Mouse (Mus musculus) intestine, embryonic 14.5 days (tissue): Measurements from ENCODE around the gene Cadps2. TPM values are rescaled to one million over a fixed set of nuclear protein-coding genes. Genes with fewer than 3 reads are reported as not detected.
A peak's percentile ranks its signal among the peaks of the same experiment; 100 is the strongest.

Source experiments
- ATAC-seq: fragments of 200-750 bp; cut with Nextera tagmentation; replicated peaks from 2 replicates; pipeline ENCODE4 v1.8.0; 2017; ENCODE audit warnings: low read depth, moderate number of reproducible peaks, moderate TSS enrichment, moderate library complexity; ENCODE audit not compliant: low FRiP score, low TSS enrichment
- DNase-seq: peaks from one replicate; pipeline ENCODE4 v3.0.0-alpha.2; 2018; ENCODE audit warnings: low spot score
- H3K27ac ChIP-seq: fragments of 300-500 bp; sonication (generic); 2 replicates; pipeline ENCODE4 v1.5.1; 2014; ENCODE audit warnings: low read depth, mild to moderate bottlenecking, control low read depth
- H3K27me3 ChIP-seq: fragments of 300-500 bp; sonication (generic); replicated peaks from 2 replicates; pipeline ENCODE4 v1.6.1; 2014; ENCODE audit warnings: low read length, control low read depth; ENCODE audit not compliant: control insufficient read depth, insufficient read depth
- H3K36me3 ChIP-seq: fragments of 300-500 bp; sonication (generic); 2 replicates; pipeline ENCODE4 v1.6.1; 2014; ENCODE audit warnings: low read length, control low read depth; ENCODE audit not compliant: control insufficient read depth, insufficient read depth
- H3K4me1 ChIP-seq: fragments of 300-500 bp; sonication (generic); replicated peaks from 2 replicates; pipeline ENCODE4 v1.6.1; 2014; ENCODE audit warnings: low read length, control low read depth, mixed read lengths; ENCODE audit not compliant: control insufficient read depth, insufficient read depth
- H3K4me2 ChIP-seq: fragments of 300-500 bp; sonication (generic); 2 replicates; pipeline ENCODE4 v1.6.1; 2014; ENCODE audit warnings: low read length
- H3K4me3 ChIP-seq: fragments of 300-500 bp; sonication (generic); 2 replicates; pipeline ENCODE4 v1.5.1; 2014; ENCODE audit warnings: low read depth, low read length, control low read depth, mixed read lengths
- H3K9ac ChIP-seq: fragments of 300-500 bp; sonication (generic); 2 replicates; pipeline ENCODE4 v1.6.1; 2014; ENCODE audit warnings: mild to moderate bottlenecking, low read length
- H3K9me3 ChIP-seq: fragments of 300-500 bp; sonication (generic); 2 replicates; pipeline ENCODE4 v1.6.1; 2016; ENCODE audit warnings: low read length, control low read depth; ENCODE audit not compliant: control insufficient read depth
- WGBS: fragments of 180-500 bp; shearing (Covaris S2); extraction: QIAGEN DNeasy Blood & Tissue Kit; methylation state at CpG from one replicate; pipeline ENCODE4 v1.1.7; 2014; 5-methylcytosine and 5-hydroxymethylcytosine counted together
- polyA plus RNA-seq: library from polyadenylated mRNA; unstranded; fragments of >200 nt; fragmentation: Nextera tagmentation; extraction: Ambion mirVana; gene quantifications from 2 replicates; pipeline ENCODE4 v1.2.1, GENCODE M21; 2014

Gene Cadps2
- polyA plus RNA-seq, 1 experiment from 2014 or later = 1.2 TPM

DNA sequence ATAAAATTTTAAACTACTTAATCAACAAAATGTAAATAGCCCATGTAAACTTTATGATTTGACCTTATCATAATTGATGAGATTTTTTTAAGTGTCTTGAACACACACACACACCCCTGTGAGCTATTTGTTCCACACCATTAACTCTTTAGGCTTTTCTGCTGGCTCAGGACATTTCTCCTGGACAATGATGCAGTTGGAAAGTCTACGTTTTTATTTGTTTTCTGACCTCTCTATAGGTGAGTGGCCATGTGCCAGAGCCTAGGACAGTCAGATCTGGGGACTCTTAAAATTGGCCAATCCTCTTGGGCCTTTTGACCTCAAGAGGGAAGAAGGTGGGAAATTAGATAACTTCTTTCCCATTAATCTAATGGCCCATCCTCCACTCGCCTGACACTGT lies 478.6 kb downstream of the Cadps2 start:
- ATAC-seq (no peak), DNase-seq (no peak)
- Histone ChIP-seq H3K27ac (no peak overlapping the region), H3K9ac (no peak overlapping the region), H3K4me2 (no peak overlapping the region), H3K4me3 (no peak overlapping the region), H3K9me3 (no peaks in the 10 kb centered on the region), H3K27me3 (no peaks in the 10 kb centered on the region), H3K4me1 (no peaks in the 10 kb centered on the region), H3K36me3 (no peaks in the 10 kb centered on the region)
- 73% methylated on average over 2 of the region's 2 CpGs for WGBS

DNA sequence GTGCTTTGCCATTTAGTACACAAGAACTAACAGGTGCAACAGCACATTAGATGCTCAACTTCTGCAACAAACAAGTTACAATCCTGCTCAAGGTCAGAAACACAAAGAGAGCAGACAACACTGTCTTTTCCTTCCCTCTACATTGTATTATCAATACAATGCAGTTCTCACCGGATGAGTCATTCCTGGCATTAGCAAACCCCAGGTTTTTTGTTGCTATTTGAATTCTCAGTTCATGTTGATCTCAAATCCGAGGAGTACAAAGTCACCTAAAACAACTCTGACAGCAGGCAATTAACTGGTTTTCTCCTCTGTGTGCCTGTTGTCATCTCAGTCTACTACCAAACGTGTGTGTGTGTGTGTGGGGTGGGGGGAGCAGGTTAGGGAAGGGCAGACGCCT lies 483.1 kb downstream of the Cadps2 start:
- Histone ChIP-seq H3K4me1 (no peaks in the 10 kb centered on the region; the same call in 1 of the 2 replicates), H3K27me3 (no peaks in the 10 kb centered on the region), H3K4me3 (no peak overlapping the region), H3K9me3 (no peaks in the 10 kb centered on the region), H3K9ac (no peak overlapping the region), H3K4me2 (no peak overlapping the region), H3K36me3 (no peaks in the 10 kb centered on the region), H3K27ac (no peak overlapping the region)
- ATAC-seq = no peak
- DNase-seq = no peak
- 51% methylated on average over 4 of the region's 4 CpGs for whole genome bisulfite sequencing

DNA sequence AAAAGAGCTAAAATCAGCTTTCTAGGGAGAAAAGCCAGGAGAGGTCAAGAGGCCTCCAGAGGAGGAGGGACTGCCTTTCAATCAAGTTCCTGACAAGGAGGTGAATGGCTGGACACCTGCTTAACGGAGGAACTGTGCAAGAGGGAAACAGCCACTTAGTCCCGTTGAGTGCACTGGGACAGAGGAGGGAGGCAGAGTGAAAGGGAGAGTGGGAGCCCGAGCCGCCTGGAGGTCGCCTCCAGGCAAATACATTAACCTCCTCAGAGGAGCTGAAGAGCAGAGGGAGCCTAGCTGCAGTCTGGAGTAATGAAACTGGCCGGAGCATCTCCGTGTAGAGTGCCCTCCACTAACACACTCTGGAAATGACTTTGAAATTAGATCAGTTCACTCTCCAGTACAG lies 485.7 kb downstream of the Cadps2 start:
- ATAC-seq (no peak), DNase-seq (peak; percentile 54)

DNA sequence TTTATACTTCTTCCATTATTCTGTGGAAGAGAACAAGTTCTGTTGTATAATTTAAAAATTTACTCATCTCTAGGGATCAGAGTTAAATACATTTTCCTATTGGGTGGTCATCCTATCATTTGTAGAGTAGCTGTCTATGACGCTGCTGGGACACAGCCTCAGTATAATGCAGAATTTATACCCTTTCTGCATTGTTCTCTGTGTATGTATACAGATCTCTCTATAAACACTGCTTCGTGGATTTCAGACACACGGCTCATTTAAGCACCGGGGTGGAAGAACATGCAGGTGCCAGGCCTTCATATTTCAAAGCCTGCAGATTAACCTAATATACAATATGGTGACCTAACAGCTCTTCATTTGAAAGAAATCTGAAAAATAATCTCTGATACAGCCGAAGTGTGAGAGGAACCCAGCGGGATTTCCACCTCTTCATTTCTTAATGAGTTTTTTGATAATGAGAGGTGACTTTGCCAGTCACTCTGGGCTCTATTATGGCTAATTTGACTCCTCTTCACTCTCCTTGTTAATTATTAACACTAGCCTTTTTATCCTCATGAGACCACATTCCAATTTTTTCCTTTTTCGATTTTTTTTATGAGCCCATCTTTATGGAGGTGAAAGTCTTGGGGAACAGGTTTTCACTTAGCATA lies 501.7 kb downstream of the Cadps2 start:
- Histone ChIP-seq H3K27ac (no peak overlapping the region), H3K9ac (no peak overlapping the region), H3K27me3 (no peaks in the 10 kb centered on the region), H3K9me3 (no peaks in the 10 kb centered on the region), H3K4me2 (no peak overlapping the region), H3K36me3 (no peaks in the 10 kb centered on the region), H3K4me3 (no peak overlapping the region), H3K4me1 (no peaks in the 10 kb centered on the region)
- DNase-seq (no peak), ATAC-seq (no peak)
- 61% methylated on average over 7 of the region's 7 CpGs for WGBS

More for the DNA sequence above, 485.7 kb downstream of the Cadps2 start:
- Histone ChIP-seq H3K9ac (no peak overlapping the region), H3K4me2 (no peak overlapping the region), H3K9me3 (no peaks in the 10 kb centered on the region), H3K4me3 (no peak overlapping the region), H3K36me3 (no peaks in the 10 kb centered on the region), H3K4me1 (no peaks in the 10 kb centered on the region; the same call in 1 of the 2 replicates), H3K27ac (peak overlapping the region; percentile 27; the same call in 1 of the 2 replicates), H3K27me3 (no peaks in the 10 kb centered on the region)
- 4% methylated on average over 7 of the region's 7 CpGs for WGBS

DNA sequence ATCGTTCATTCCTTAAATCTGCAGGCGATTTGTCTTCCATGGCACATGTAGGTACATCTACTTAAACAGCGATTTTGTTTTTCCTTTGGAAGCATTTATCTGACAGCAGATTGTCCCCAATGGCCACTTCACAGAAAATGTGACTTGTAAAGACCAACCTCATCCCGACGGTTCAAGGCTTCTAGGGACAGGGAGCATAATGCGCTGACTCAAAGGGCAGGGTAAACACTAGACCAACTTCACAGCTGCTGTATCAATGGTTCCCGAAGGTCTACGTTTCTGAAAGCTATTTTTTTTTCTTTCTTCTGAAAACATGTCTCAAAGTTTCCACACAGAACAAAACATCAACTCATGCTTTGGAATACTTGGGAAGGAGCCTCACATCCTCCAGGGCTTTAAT lies 524.3 kb downstream of the Cadps2 start:
- no peaks in the 10 kb centered on the region for H3K9me3 ChIP-seq
- H3K4me2 ChIP-seq = no peak overlapping the region
- H3K4me1 ChIP-seq = no peaks in the 10 kb centered on the region
- no peak overlapping the region for H3K27ac ChIP-seq
- ATAC-seq (no peak), DNase-seq (no peak)
- H3K9ac ChIP-seq = no peak overlapping the region
- 81% methylated on average over 8 of the region's 8 CpGs for WGBS
- no peak overlapping the region for H3K4me3 ChIP-seq
- no peaks in the 10 kb centered on the region for H3K36me3 ChIP-seq
- H3K27me3 ChIP-seq = no peaks in the 10 kb centered on the region

DNA sequence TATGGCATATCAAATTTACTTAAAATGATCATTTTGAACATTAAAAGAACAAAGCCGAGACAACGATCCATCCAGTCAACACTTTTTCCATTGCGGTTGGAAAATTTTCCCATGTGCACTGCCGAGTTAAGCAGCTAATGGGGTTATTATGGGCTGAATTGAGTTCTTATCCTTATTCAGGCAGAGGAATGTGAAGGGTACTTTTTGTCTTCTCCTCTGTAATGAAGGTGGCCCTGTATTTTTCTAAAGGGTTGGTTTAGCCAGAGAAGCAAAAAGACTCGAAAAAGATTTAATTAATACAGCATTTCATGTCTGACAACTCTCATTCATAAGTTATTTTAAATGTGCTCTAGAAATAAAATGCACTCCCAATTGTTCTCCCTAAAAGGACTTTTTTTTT lies 524.9 kb downstream of the Cadps2 start:
- no peak overlapping the region for H3K27ac ChIP-seq
- no peaks in the 10 kb centered on the region for H3K27me3 ChIP-seq
- H3K4me1 ChIP-seq = no peaks in the 10 kb centered on the region
- H3K9ac ChIP-seq = no peak overlapping the region
- H3K4me3 ChIP-seq = no peak overlapping the region
- DNase-seq (no peak), ATAC-seq (no peak)
- WGBS = 84% methylated on average over 5 of the region's 5 CpGs
- H3K4me2 ChIP-seq = no peak overlapping the region
- no peaks in the 10 kb centered on the region for H3K36me3 ChIP-seq
- no peaks in the 10 kb centered on the region for H3K9me3 ChIP-seq

DNA sequence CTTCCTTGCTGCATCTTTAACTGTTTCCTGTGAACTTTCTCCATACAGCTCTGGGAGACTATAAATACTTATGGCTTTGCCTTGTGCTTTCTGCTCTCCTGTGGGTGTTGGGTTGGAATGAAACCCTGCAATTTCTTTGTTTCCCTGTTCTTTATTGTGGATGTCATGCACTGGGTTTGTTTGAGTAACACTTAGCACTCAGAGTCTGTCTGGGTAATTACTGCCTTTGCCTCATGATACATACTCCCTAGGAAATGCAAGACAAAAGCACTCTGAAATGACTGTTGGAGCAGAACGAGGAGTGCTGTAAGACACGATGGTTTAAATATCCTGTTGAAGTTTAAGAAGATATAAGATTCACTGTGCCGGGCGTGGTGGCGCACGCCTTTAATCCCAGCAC lies 533.2 kb downstream of the Cadps2 start:
- Histone ChIP-seq H3K27me3 (no peaks in the 10 kb centered on the region), H3K9me3 (no peaks in the 10 kb centered on the region), H3K27ac (no peak overlapping the region), H3K4me1 (no peaks in the 10 kb centered on the region), H3K9ac (no peak overlapping the region), H3K4me3 (no peak overlapping the region), H3K4me2 (no peak overlapping the region), H3K36me3 (no peaks in the 10 kb centered on the region)
- no peak for ATAC-seq
- DNase-seq = no peak
- 85% methylated on average over 6 of the region's 6 CpGs for WGBS

DNA sequence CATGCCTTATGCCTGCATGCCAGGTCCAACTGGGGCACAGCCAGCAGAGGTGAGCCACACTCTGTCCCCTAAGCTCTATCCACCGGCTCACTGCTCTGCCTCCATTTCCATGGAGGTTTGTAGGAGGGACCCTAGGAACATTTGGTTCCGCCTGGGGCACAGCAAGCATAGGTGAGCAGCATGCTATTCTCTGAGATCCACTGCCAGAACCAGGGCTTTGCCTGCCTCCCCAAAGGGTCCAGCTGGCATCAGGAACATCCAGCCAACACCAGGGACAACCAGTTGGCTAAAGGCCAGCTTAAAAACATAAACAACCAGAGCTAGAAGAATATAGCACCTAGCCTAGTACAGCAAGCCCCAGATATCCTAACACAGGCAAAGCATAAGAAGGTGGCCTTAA lies 540.6 kb downstream of the Cadps2 start:
- Histone ChIP-seq H3K27ac (no peak overlapping the region), H3K27me3 (no peaks in the 10 kb centered on the region), H3K4me3 (no peak overlapping the region), H3K9me3 (no peaks in the 10 kb centered on the region), H3K9ac (no peak overlapping the region), H3K4me1 (no peaks in the 10 kb centered on the region), H3K36me3 (no peaks in the 10 kb centered on the region), H3K4me2 (no peak overlapping the region)
- DNase-seq (no peak), ATAC-seq (no peak)
- WGBS = 79% methylated on average over 2 of the region's 2 CpGs

DNA sequence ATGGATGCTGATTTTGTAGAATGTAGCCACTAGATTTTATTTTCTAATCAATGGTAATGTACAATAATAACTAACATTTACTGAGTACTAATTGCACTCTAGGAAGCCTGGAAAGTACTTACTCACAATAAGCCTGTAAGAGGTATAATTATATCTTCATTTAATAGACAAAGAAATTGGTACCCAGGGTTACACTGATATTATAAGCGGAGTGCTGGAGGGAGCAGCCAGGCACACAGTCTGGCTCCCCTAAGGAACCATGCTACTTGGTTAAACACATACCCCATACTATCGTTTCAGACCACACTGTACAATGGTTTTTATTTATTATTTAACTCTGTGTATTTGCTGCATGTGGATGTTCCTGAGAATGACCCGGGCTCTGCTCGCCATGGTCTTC lies 544.5 kb downstream of the Cadps2 start:
- 94% methylated on average over 4 of the region's 4 CpGs for WGBS
- Histone ChIP-seq H3K4me1 (no peaks in the 10 kb centered on the region), H3K4me2 (no peak overlapping the region), H3K9ac (no peak overlapping the region), H3K4me3 (no peak overlapping the region), H3K27me3 (no peaks in the 10 kb centered on the region), H3K36me3 (no peaks in the 10 kb centered on the region), H3K27ac (no peak overlapping the region), H3K9me3 (no peaks in the 10 kb centered on the region)
- DNase-seq (no peak), ATAC-seq (no peak)
